Mouse (Mus musculus): ENCODE data around the gene Phgdh. TPM values are rescaled to one million over a fixed set of nuclear protein-coding genes. Genes with fewer than 3 reads are reported as not detected.
A peak's percentile ranks its signal among the peaks of the same experiment; 100 is the strongest.

Gene Phgdh
- total RNA-seq, 2 experiments from 2014 or later, result 1.1 to 1.9 TPM

DNA sequence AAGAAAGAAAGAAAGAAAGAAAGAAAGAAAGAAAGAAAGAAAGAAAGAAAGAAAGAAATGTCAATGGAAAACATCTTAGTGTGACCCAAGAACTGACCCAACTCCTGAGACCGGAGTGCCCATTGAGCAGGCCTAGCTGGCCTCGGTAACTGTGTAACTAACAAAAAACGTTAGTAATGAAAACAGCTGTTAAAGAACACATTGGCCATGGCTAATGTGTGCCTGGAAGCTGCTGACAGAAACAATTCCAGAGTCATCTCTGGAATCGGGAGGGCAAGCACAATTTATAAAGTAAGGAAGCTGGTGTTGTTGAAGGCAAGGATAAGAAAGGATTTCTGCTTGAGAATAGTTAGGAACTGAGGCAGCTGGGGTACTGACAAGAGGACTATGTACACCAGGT lies 28.5 kb upstream of the Phgdh start:
- Histone ChIP-seq H3K4me3 (no peak overlapping the region), H3K27ac (peak overlapping the region; percentile 28; the same call in 1 of the 2 replicates)
- no peak for TF ChIP-seq CTCF (IDR thresholded peaks at IDR 0.05)
- no peak for DNase-seq
- intact Hi-C loops (cut with DNase I), result no loop called here

DNA sequence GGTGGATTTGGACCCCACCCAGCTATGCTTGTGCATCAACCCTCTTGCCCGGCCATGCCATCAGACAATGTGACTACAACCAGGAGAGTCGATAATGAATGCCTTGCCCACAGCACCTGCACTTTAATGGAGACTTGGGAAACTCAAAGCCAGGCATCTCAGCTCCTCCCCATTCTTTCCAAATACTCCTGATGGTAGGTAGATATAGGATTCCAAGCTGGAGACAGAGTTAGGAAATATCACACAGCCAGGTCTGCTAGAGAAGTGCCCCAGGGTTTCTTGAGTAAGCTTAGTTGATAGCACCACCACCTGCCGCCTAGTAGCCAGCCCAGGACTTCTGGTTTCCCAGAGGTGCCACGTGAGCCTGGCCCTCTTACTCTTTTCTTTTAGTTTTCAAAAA lies 27.0 kb upstream of the Phgdh start:
- DNase-seq, result no peak
- Histone ChIP-seq H3K4me3 (no peak overlapping the region), H3K27ac (no peak overlapping the region)
- no peak for TF ChIP-seq CTCF (IDR thresholded peaks at IDR 0.05)
- intact Hi-C loops (cut with DNase I), result no loop called here

DNA sequence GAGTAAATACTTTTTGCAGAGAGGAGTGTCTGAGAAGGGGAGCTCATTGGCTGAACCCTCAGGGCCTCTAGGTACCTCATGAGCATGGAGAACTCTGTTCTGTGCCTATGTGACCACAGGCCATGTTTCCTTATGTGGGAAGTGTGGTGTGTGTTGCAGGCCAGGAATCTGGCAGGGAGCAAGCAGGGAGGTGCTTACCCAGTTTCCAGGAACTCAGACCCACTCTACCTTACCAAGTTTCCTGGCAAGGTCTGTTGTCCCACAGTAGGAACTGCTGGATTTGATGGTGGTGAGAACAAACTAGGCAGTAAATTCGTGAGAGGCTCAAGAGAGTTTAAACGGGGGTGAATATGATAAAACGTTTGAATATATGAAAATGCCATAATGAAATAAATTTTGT lies 26.3 kb upstream of the Phgdh start:
- TF ChIP-seq CTCF (IDR thresholded peaks at IDR 0.05), result no peak
- intact Hi-C loops (cut with DNase I), result no loop called here
- no peak for DNase-seq
- no peak overlapping the region for H3K4me3 ChIP-seq
- H3K27ac ChIP-seq, result no peak overlapping the region

DNA sequence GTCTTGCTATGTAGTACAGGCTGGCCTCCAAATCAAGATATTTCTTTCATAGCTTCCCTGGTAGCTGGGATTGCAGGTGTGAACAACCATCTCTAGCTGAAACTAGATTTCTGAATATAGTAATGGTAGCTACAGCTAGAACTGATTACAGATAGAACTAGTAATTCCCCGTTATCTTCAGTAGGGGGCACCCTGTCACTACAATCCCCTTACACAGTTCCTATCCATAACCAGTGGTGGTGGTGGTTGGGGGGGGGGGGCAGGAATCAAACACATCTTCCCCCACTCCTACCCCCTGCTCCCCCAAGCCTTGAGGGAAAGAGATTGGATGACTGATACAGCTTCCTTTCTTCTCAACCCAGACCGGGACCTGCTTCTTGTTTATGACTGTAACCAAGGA lies 23.0 kb upstream of the Phgdh start:
- DNase-seq, result no peak
- Histone ChIP-seq H3K27ac (no peak overlapping the region), H3K4me3 (no peak overlapping the region)
- peak; percentile 69 for TF ChIP-seq CTCF (IDR thresholded peaks at IDR 0.05)
- intact Hi-C loops (cut with DNase I), result loop anchor here (1.0 to 5.0 kb wide), 2 partner anchors 65 to 81 kb away; no protein-coding TSS in a partner anchor

DNA sequence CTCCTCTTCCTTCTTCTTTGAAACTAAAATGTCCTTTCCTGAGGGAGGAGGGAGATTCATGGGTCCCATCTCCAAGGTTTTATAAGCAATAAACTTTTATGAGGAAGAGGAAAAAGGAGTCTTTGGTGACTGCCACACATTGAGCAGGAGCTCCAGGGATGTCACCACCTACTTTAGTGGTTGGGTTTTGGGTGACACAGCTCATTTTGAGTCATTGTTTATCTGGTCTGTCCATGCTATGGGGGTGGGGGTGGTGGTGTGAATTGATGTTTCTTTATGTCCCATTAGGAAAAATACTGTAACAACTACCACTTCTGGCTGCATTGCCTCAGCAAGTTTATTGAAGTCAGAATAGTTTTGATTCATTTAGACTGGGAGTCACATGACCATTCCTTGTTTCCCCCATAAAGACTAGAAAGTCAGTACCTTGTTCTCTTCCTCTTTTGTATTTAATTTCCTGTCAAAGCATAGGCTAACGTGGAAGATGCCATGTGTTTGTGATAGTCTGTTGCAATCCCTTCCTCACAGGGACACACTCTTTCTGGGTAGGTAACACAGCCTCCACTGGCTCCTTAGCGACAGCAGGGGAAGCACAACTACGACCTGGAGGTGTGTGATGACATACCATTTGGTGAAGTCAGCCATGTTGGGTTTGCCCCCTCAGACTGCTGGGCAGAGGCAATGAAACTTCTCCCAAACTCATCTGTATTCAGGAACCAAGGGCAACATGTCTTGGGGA lies 17.0 kb upstream of the Phgdh start:
- Histone ChIP-seq H3K27ac (no peak overlapping the region), H3K4me3 (no peak overlapping the region)
- intact Hi-C loops (cut with DNase I), result no loop called here
- DNase-seq, result no peak
- TF ChIP-seq CTCF (IDR thresholded peaks at IDR 0.05), result no peak

DNA sequence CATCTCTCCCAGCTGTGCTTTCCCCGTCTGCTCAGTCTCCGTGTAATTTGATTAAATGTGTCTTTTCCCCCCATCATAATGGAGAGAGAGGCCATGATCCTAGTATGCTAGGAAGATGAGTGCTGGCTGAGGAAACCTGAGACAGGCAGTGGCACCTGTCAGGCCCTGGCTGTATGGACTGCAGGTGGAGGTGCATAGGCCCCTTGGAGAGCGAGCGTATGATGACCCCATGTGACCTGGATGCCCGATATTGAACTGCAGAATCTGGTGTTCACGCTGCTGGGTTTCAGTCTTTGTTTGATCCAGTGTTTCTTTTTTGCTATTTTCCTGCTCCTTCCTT lies 16.2 kb upstream of the Phgdh start:
- no peak for DNase-seq
- no peak for TF ChIP-seq CTCF (IDR thresholded peaks at IDR 0.05)
- Histone ChIP-seq H3K27ac (no peak overlapping the region), H3K4me3 (no peak overlapping the region)
- intact Hi-C loops (cut with DNase I), result no loop called here

DNA sequence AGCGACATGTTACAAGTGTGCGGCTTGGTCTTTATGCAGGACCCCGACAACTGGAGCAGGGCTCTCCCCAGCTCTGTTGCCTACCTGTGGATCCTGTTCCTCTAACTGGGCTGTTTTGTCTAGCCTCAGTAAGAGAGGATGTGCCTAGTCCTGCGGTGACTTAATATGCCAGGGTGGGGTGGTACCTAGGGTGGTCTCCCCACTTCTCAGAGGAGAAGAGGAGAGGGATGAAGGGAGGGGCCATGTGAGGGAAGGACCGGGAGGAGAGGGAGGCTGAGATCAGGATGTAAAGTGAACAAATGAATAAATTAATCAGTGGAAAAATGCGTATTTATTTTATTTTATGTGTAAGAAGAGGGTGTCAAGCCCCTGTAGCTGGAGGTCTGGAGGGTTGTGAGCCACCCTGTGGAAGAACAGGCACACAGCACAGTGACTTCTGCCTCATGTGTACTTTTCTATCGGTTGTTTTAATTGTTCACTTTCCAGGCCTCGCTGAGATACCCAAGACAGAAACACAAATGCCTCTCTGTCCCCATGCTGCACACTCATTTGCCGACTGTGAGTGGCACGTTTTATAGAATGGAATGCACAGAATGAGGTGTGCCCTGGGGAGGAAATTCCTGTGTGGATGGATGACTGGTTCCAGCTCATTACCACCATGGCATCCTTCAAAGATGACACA lies 15.7 kb upstream of the Phgdh start:
- no peak for TF ChIP-seq CTCF (IDR thresholded peaks at IDR 0.05)
- no peak overlapping the region for H3K27ac ChIP-seq

DNA sequence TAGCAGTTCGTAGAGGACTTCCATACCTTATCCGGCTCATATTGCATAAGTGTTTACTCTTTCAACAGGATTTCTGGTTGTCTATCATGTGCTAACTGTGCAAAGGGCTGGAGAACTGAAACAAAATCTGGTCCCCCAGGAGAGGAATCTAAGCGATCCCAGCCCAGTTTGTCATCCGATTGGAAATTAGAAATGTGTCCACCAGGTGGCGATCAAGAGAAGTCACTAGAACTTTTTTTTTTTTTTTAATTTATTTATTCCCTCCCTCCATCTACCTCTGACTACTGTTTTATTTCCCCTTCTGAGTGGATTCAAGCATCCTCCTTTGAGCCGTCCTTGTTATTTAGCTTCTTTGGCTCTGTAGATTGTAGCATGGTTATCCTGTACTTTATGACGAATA lies 14.1 kb upstream of the Phgdh start:
- peak; percentile 63 for DNase-seq
- Histone ChIP-seq H3K27ac (peak overlapping the region; percentile 49), H3K4me3 (no peak overlapping the region; the same call in 1 of the 2 replicates)
- intact Hi-C loops (cut with DNase I), result loop anchor here (2.0 kb wide), 1 partner anchor 89 kb away; no protein-coding TSS in a partner anchor
- peak; percentile 71 for TF ChIP-seq CTCF (IDR thresholded peaks at IDR 0.05)

More for the DNA sequence above, 15.7 kb upstream of the Phgdh start:
- intact Hi-C loops (cut with DNase I), result loop anchor here (2.0 kb wide), 1 partner anchor 87 kb away; no protein-coding TSS in a partner anchor
- H3K4me3 ChIP-seq, result no peak overlapping the region
- no peak for DNase-seq

DNA sequence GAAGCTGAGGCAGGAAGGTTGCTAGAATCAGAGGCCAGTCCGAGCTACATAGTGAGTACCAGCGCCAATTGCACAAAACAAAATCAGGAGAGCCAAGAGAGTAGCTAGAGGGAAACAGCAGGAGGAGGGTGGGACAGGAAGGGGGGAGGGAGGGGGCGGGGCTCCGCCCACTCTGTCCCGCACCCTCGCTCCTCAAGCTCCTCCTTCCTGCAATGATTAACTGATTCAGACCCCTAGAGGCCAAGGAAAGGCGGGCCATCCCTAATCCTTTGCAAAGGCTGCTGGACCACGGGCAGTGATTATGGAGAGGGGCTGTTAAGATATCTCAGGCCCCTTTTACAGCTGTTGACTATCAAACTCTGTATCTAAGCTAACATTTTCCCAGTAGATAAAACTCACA lies 8.9 kb upstream of the Phgdh start:
- intact Hi-C loops (cut with DNase I), result no loop called here
- Histone ChIP-seq H3K4me3 (no peak overlapping the region), H3K27ac (no peak overlapping the region)
- TF ChIP-seq CTCF (IDR thresholded peaks at IDR 0.05), result no peak
- DNase-seq, result no peak

DNA sequence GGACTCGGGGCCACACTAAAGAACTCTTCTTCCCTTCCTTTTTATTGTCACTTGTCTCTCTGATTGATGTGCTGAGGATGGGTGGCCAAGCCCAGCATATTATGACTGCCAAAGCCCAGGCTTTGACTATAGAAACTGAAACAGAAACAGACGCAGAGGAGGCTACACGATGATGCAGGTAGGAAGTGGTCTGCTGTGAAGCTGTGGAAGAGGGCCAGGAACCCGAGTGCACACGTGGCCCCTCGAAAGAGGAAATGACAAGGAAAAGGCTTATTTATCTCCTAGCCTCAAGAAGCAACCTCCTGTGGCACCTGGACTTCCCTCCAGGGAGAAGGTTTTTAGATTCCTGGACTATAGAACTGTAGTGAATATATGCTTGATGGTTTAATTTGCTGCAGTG lies 8.3 kb upstream of the Phgdh start:
- Histone ChIP-seq H3K27ac (no peak overlapping the region), H3K4me3 (no peak overlapping the region)
- intact Hi-C loops (cut with DNase I), result no loop called here
- no peak for DNase-seq
- no peak for TF ChIP-seq CTCF (IDR thresholded peaks at IDR 0.05)

DNA sequence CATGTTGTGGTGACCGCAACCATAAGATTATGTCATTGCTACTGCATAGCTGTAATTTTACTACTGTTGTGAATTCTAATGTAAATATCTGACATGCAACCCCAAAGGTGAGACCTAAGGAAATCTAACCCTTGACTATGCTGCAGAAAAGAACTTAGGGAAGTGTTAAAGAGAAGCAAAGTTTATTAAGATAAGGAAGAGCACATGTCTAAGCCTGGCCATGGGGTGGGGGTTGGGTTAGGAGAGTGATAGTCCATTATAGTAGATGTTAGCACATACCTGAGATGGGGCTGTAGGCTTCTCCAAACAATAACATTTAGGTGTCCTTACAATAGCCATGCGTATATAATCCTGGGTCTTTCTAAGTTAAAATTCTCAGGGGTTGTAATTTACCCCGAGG lies 3.4 kb upstream of the Phgdh start:
- Histone ChIP-seq H3K27ac (no peak overlapping the region), H3K4me3 (no peak overlapping the region)
- TF ChIP-seq CTCF (IDR thresholded peaks at IDR 0.05), result no peak
- DNase-seq, result no peak
- intact Hi-C loops (cut with DNase I), result no loop called here

DNA sequence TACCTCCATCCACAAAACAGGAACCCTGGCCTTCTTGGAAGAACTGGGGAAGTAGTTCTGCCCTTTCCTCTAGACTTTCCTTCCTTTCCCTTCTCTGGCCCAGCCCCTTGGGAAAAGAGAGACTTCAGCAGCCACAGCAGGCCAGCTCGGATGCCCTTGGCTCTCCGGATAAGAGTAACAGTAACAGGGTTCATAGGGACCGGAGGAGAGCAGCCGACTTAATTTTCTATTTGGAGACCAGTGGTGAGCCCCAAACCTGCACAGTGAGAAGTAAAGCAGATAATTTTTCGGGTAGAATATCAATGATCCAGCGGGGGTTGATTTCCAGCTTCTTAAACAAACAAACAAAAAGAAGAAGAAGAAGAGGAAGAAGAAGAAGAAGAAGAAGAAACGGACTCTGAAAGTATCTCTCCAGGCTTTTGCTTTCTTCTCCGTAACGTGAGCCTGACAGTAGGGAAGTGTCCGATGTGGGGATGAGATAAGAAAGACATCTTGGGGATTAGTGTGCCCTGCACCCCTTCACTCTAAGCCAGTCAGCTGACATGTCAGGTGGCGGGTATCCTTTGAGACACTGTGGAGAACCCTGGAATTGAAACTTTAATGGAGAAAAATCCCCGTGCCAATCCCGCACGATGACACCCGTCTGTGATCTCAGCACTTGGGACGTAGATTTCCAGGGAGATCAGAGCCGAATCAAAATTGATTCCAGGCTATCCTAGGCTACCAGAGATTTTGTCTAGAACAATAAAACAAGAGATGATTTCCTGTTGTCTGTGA lies 1.2 kb upstream of the Phgdh start:
- intact Hi-C loops (cut with DNase I), result no loop called here
- TF ChIP-seq CTCF (IDR thresholded peaks at IDR 0.05), result no peak

More for the DNA sequence above, 1.2 kb upstream of the Phgdh start:
- Histone ChIP-seq H3K4me3 (no peak overlapping the region), H3K27ac (no peak overlapping the region)
- DNase-seq, result no peak
